Mouse (Mus musculus): ENCODE results near the gene Pdk2.
"Not testable (repeated sequence)": the region's sequence is repeated elsewhere in the genome, so short reads cannot be mapped to it uniquely, and the experiment has no call there.

Pdk2 gene

DNA sequence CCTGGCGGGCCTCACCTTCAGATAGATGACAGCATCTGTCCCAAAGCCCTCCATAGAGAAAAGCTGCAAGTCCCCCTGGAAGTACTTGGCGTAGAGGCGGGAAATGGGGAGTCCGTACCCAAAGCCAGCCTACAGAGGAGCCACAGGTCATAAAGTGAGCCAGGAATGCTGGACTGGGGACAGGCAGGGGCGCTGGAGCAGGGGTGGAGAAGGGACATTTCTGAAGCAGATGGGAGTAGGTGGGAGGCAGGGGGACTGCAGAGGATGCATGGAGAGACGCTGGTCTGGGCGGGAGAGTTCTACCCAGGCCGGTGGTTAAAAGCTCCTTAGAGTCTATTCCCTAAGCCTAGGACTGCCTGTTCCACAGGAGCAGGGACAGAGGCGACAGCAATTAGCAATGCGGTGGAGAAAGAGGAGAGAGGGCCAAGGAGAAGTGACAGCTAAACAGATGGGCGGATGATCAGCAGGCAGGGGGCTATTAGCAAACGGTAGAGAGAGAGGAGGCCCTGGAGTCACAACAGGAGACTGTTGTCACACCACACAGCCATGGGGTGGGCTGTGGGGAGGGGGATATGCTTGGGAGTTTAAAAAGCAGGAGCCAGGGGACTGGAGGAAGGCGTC lies 13.2 kb downstream of the Pdk2 start:
- no peak for DNase-seq (ENCODE audit: low spot score in 2 of 2)

DNA sequence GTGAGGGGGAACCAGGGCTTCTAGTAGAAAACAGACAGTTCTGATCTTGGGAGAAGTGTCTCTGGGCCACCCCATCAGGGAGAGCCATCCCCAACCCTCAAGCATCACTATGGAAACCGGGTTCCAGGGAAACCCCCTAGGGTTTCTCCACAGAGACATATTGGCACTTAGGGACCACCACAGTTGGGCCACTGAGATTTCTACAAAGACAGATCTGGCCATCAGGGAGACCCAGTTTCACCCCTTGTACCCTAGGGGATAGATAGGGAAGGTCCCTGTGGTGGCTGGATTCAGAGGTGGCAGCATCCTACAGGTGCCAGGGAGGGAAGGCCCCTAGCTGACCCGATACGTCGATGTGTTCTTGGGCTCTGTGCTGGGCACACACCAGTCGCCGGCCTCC lies 14.3 kb downstream of the Pdk2 start:
- no peak for DNase-seq (ENCODE audit: low spot score in 2 of 2)

DNA sequence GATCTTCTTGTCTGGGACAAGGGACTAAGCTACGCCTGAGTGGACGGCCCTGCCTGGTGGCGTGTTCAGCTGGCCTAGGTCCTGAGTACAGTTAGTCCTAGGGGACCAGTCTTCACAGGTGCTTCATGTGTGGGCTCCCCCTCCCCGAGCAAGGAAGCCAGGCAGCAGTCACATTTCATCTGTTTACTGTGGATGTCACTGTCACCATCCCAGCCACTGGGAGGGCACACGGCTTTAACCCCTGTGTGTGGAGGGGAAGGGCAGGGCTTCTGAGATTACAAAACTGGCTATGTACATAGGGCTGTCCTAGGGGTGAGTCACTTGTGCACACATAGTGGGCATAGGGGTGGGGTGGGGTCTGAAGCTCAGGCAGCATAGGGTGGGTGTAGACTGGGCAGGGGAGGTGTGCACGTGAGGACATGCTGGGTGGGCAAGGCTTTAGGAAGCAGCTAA lies 15.0 kb downstream of the Pdk2 start:
- DNase-seq (ENCODE audit: low spot score in 2 of 2) = no peak

DNA sequence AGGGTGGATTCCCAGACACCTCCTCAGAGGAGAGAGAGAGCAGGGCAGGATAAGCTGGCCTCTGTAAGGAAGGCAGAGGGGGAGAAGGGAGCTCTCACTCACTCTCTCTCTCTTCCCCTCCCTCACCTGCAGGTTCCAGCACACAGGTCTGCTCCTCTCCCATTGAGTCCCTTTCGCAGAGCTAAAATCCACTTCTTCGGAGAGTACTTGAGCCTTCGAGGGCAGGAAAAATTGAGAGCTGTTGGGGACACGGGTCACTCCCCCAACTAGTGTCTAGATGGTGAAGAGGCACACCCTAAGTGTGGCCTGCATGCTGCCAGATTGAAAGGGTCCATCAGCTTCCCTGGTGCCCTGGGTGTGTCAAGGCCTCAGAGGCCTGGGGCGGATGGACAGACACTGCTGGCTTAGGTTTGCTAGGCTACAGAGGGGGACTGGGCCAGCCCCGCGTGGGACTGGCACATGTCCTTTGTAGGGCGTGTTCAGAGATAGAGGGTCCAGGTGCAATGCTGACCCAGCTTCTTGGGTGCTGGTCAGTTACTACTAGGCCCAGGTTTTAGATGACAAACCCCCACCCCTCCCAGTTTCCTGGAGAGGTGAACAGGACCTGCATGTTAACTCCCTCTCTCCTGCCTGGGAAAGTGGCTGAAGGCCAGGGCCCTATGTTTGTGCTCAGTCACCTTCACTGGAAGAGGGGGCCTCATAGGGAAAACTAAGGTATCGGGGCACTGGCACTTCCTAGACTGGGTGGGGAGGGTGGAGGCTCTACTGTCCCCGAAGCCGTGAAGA lies 15.7 kb downstream of the Pdk2 start:
- no peak for DNase-seq (ENCODE audit: low spot score in 2 of 2)

DNA sequence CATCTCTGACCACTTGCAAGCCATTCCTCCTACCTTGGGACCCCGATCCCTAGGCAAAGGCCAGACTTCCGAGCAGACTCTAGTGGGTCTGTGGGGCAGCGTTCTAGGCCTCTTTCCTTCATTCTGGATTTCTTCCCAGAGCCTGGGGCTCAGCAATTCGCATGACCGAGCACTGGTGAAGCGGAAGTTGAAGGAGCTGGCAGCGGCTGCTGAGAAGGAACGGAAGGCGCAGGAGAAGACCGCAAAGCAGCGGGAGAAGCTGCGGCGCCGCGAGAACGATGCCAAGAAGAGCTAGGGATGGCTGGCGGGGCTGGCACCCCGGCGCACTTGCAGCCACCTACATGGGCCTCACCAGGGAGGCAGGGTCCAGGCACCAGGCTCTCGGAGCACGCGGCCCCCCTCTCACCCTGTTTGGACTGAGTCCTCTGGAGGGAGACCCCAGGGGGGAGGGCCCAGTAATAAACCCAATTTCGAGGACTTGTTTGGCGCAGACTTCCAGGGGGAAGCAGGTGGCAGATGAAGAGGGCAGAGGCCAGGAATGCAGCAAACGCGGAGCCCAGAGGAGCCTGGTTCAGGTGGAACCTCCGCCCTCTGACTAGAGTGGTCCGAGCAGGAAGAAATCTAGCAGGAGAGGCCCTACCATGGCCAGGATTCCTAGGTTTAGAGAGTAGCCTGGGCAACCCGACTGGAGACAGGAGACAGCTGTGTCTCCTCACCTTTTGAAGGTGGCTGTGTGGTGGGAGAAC lies 16.5 kb downstream of the Pdk2 start:
- no peak for DNase-seq (ENCODE audit: low spot score in 2 of 2)

DNA sequence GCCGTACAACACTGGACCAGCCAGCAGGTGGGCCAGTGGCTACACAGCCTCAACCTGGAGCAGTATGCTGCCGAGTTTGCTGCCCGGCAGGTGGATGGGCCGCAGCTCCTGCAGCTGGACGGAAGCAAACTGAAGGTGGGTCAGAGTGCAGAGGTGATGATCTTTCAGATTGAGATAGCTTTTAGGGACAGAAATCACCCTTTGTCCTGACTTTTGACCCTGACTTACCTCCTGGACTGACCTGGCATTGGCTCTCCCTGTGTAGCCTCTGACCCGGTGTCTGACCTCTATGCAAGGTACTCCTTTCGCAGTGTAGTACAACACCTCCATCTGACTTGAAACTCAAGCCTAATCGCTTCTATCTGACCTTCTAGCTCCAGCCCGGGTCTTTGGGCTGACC lies 17.7 kb downstream of the Pdk2 start:
- DNase-seq (ENCODE audit: low spot score in 2 of 2) = no peak

DNA sequence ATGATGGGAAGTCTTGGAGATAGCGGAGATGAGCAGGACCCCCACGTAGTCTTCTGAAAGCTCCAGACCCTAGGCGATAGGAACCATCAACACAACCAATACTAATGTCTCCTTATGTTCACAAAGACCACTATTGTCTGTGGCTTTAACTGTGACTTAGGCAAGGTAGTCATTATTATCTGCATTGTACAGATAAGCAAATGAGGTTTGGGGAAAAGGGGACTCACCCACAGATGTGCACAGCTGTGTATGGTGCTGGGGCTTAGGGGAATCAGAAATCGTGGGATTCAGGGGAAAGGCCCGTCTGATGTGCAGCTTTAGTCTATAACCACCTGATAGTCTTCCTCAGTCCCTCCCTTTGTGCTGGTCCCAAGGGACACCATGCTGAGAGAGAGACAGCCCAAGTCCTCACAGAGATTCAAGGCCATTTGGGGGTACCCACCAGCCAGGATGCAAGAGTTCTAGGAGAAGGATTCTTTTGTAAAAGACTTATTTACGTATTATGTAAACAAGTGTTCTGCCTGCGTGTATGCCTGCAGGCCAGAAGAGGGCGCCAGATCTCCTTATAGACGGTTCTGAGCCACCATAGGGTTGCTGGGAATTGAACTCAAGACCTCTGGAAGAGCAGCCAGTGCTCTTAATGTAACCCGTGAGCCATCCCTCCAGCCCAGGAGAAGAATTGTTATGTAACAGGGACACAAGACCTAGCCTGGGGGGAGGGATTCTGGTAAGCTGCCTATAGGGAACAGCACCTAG lies 18.7 kb downstream of the Pdk2 start:
- DNase-seq (ENCODE audit: low spot score in 2 of 2) = no peak

DNA sequence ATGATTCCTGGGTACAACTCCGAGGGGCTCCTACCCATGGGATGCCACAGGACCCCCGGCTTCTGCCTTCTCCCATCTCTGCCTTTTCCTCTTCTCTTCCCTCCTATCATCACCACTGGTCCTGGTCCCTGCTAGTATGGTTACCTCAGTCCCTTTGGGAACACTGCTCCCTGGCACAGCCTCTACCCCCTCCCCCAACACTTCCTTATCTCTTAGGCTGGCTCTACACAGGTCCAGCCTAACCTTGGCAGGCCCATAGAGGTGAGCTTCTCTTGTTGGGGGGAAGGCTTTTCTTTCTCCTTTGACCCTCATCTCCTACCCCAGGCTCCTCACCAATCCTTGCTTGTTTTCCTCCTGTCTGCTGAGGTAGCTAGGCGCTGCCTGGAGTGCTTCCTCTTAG lies 25.7 kb downstream of the Pdk2 start:
- DNase-seq (ENCODE audit: low spot score in 2 of 2) = no peak

DNA sequence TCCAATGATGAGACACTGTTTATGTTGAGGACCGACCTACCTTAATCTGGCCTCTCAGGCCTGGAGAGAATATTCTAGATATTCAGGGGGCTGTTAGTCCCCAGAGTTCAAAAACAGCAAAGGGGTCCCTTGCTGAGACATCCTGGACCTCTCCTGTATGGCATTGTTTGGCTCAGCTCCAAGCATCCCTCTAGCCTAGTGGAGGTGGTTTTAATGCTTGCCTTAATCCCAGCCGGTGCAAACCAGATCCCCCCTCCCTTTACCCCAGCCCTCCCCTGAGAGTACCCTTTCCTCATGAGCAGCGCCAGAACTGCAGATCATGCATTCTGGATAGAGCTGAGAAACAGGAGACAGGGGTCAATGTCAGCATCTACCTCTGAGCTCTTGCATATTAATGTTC lies 28.7 kb downstream of the Pdk2 start:
- DNase-seq (ENCODE audit: low spot score in 2 of 2) = no peak

DNA sequence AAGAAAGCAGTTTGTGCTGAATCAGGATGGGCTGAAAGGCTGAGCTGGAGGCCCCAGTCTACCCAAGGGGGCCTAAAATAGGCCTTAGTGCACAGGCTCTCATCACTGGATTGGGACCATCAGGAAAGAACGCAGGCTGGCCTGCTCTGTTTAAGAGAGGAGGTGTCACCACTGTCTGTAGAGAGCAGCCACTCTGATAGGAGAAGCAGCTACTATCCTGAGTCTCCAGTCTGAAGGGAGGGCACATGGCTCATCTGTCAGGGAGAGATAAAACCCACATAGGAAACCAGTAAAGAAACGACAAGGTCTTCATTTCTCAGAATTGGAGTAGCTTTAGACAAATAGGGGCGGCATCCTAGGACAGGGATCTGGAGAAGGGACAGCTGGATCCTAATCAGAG lies 29.1 kb downstream of the Pdk2 start:
- peak; percentile 57 to 61 for DNase-seq (ENCODE audit: low spot score in 2 of 2)

DNA sequence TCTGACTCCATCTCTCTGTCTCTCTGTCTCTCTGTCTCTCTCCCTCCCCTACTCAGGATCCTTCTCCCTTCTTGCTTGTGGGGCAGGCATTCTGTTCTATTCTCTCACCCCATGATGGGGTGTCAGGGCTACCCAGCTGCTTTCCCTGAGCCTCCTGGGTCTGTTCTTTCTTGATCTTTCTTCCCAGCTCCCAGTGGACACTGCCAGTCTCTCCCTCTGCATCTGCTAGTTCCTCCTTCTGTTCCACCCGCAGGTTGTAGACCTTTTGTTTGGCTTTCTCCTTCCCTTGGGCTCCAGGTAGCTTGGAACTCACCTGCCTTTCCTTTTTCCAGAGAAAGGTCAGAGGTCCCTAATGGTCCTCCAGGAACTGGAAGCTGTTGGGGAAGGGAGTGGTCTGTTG lies 29.7 kb downstream of the Pdk2 start:
- no peak for DNase-seq (ENCODE audit: low spot score in 2 of 2)

DNA sequence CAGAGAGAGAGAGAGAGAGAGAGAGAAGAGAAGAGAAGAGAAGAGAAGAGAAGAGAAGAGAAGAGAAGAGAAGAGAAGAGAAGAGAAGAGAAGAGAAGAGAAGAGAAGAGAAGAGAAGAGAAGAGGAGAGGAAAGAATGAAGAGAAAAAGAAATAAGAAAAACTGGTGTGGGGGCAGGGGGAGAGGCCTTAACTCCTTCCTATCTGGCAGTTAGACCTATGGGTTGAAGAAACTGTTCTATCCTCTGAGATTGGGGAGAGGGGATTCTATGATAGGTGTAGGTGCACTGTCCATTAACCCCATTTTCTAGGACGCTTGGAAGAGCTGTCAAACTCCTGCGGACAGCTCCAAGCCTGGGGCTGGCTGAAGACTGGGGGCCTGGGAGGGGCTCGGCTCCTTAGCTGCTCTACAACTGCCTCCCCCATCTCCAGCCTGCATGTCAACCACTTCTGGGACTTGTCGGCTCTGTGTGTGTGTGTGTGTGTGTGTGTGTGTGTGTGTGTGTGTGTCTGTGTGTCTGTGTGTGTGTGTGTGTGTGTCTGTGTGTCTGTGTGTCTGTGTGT lies 30.2 kb downstream of the Pdk2 start:
- not testable (repeated sequence) for DNase-seq (ENCODE audit: low spot score in 2 of 2)

DNA sequence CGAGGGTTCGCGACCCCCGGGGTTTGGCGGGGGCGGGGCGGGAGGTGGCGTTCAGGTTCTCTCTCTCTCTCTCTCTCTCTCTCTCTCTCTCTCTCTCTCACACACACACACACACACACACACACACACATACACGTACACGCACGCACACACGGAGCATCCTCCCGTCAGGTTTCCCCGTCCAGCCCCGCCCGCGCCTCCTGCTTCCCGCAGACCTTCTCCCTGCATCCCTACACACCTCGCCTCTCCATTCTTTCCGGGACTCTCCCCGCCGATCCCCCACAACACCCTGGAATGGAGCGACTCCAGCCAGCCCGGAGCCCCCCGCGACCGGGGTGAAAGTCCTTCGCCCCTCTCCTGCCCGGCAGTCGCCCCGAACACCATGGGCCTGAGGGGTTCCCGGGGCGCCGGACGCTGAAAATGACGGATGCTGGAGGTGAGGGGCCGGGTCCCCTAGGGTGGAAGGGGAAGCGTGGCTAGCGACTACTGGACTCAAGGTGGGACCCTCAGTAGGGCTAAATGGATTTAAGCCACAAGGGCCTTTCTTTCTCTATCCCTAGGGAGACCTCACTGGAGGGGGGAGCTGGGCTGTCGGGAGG lies 30.9 kb downstream of the Pdk2 start:
- DNase-seq (ENCODE audit: low spot score in 2 of 2) = no peak

DNA sequence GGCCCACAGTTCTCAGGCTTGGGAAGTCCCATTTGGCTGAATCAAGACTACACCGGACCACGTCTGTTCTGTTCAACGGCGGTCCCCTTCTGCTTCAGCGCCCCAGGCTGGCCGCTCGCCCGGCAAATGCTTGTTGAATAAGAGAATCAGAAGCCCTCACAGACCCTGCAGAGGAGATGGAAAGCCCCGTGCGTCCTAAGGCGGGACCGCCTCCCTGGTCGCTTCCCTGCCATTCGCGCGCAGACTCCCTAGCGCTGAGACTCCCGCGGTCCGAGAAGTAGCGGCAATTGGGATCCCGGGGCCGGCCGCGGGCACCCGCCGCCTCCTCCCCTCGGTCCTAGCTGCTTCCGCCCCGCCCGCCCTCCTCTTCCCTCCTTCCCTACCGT lies 31.5 kb downstream of the Pdk2 start, which contains the start of gene Samd14:
Samd14 (plus strand) TSS at position 251 of the 386 bp plus-strand sequence.
- no peak for DNase-seq (ENCODE audit: low spot score in 2 of 2)

DNA sequence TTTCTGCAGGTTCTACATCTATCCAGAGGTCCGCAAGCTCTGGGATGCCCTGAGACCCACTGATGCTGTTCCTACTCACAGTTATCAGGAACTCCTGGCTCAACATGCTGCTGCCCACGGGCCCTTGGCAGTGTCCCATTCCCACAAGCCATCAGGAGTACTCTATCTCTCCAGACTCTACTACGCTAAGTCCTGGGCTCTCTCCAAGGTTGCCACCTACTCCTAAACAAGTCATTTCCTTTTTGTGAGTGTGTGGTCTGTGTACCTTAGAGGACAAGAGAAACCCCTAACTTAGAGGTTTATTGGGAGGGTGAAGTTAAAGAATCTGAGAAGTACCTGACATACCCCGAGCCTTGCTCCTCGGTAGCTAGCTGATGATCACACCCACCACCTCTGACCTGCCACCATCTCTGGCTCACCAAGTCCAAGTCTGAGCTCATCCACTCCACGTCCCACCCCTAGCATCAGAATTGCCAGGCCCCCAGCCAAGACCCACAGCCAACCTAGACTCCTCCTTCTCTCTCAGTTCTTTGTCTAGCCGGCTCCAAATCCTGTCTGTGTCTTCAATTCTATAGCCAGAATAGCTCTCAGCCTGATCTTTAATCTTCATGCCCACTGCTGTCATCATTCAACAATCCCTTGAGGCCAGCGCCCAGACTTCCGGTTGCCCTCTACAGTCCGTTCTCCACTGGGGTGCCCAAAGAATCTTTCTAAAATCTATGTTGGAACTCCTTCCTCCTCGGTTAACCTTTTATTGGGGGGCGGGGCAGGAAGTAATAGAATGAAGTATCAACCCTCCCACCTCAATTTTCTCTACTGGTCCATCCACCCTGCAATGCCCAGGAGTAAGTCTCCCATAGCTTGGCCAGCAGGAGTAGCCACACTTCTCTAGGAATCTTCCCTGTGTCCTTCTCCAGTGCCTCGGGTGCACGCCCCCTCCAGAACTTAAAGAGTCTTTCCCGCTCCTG lies 32.2 kb downstream of the Pdk2 start:
- no peak for DNase-seq (ENCODE audit: low spot score in 2 of 2)

DNA sequence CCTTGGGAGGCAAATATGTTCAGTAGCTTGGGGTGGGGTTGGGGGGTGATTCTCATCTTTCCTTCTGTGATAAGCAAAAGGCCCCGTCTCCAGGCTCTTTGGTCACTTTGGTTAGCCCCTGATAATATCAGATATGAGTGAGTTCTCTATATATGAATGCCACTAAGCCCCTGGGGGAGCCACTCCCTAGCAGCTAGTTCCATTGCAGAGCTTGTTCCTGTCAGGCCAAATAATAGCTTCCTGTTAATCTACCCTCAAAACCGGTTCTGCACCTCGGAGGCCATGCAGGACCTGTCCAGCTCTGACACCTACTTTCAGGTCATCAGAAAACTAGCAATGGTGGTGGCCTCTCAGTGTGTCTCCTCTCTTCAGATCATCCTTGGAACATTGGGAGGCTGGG lies 33.7 kb downstream of the Pdk2 start:
- no peak for DNase-seq (ENCODE audit: low spot score in 2 of 2)

DNA sequence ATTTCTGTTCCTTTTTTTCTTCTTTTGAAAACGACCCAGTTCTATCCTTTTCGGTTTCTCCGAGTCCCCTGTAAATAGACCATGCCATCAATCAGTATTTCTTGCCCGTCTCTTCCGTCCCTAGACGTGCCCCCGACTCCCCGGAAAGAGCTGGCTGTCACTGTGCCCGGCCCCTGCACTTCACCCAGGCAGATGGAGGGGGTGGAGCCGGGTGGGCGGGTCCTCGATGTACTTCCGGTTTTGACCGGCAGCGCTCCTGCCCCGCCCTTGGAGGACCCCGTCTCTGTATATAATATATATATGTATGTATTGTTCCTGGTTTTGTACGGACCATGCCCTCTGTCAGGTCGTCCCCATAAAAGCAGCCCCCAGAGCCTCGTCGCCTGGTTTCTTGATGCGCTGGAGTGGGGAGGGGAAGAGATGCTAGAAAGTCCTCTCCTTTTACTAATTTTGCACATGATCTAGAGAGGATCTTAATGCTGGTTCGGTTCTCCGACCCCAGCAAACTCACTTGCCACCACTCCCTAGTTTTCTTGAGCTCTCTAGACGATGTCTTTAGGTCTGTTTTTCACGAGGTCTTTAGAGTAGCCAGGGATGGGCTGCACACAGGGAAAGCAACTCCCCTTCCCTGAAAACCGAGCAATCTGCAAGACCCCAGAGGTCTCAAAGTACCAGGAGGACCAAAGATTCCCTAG lies 34.5 kb downstream of the Pdk2 start:
- DNase-seq (ENCODE audit: low spot score in 2 of 2) = peak; percentile 72 to 78

DNA sequence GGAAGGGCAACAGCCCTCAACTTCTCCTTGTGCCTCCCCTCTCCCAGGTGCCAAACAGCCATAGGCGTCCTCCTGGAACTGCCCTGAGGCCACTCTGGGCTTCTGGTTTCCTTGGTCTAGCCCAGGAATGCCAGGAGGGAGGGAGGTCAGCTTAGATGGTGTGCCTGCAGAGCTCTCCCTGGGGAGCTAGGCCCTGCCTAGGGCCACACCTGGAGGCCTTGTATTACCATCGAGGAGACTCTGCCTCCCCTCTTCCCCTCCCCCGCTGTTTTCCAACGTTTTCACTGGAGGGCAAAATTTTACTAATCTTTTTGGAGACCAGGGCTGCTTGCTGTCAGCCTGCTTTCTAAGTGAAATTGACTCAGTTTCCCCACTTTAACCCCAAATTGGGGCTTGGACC lies 35.1 kb downstream of the Pdk2 start:
- no peak for DNase-seq (ENCODE audit: low spot score in 2 of 2)

DNA sequence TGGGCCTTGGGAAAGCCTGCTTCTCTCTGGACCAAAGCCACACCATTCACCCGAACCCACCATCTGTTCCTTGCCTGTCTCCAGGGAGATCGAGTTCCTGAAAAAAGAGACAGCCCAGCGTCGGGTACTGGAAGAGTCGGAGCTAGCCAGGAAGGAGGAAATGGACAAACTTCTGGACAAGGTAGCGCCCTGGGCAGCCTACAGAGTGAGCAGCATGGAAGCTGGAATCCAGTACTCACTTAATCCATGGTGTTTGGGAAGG lies 36.3 kb downstream of the Pdk2 start:
- no peak for DNase-seq (ENCODE audit: low spot score in 2 of 2)

Measured in spleen, postnatal 14 days (tissue).